Mouse (Mus musculus) thymus, postnatal 10 days (tissue): ENCODE measurements around the gene Lexm.

Experiments used
- DNase-seq, 2 experiments: peaks; one replicate each; pipeline ENCODE4 v3.0.0; 2021; ENCODE audit warnings: low spot score in 2 of 2

Gene Lexm

GRCm38 (mm10) chr4:106582428-106583153 lies 34.5 kb downstream of the Lexm start:
- DNase-seq = no peak

GRCm38 (mm10) chr4:106581865-106582204 lies 35.2 kb downstream of the Lexm start:
- no peak for DNase-seq

- no peak for DNase-seq
These were observed 35.7 kb downstream of the Lexm start for GRCm38 (mm10) chr4:106581176-106581864.

GRCm38 (mm10) chr4:106577511-106577910 lies 39.5 kb downstream of the Lexm start:
- no peak for DNase-seq

- DNase-seq = no peak
These were observed 42.0 kb downstream of the Lexm start for GRCm38 (mm10) chr4:106575022-106575421.

GRCm38 (mm10) chr4:106571081-106571724 lies 45.8 kb downstream of the Lexm start:
- no peak for DNase-seq

- no peak for DNase-seq
These were observed 47.4 kb downstream of the Lexm start for GRCm38 (mm10) chr4:106569680-106570079.

GRCm38 (mm10) chr4:106564161-106564560 lies 52.9 kb downstream of the Lexm start:
- DNase-seq = no peak

GRCm38 (mm10) chr4:106562837-106563790 lies 53.9 kb downstream of the Lexm start:
- no peak for DNase-seq

GRCm38 (mm10) chr4:106562006-106562405 lies 55.0 kb downstream of the Lexm start:
- DNase-seq = peak in 1 of 2 experiments; percentile 15

- peak; percentile 89 to 93 for DNase-seq
These were observed 55.9 kb downstream of the Lexm start, which contains the start of gene Dhcr24 for GRCm38 (mm10) chr4:106560846-106561781. Dhcr24 (plus strand) TSS chr4:106561038.

- no peak for DNase-seq
These were observed 56.7 kb downstream of the Lexm start for GRCm38 (mm10) chr4:106560213-106560845.

- no peak for DNase-seq
These were observed 57.5 kb downstream of the Lexm start for GRCm38 (mm10) chr4:106559343-106560212.

- DNase-seq = no peak
These were observed 59.1 kb downstream of the Lexm start for GRCm38 (mm10) chr4:106557978-106558377.

- no peak for DNase-seq
These were observed 59.8 kb downstream of the Lexm start for GRCm38 (mm10) chr4:106557262-106557661.

GRCm38 (mm10) chr4:106550516-106551166 lies 66.4 kb downstream of the Lexm start:
- no peak for DNase-seq

- DNase-seq = no peak
These were observed 68.9 kb downstream of the Lexm start for GRCm38 (mm10) chr4:106548113-106548512.

GRCm38 (mm10) chr4:106546896-106547295 lies 70.1 kb downstream of the Lexm start:
- DNase-seq = no peak
